Mouse (Mus musculus) heart, adult 2 months (tissue): ENCODE results near the gene Chst12.

ENCODE experiments used
- CTCF ChIP-seq: fragments of 200-600 bp; IDR thresholded peaks from 2 replicates; pipeline ENCODE4 v1.8.1; 2022; ENCODE audit warnings: antibody characterized with exemption, mild to moderate bottlenecking, moderate library complexity
- EP300 ChIP-seq: fragments of 200-500 bp; IDR thresholded peaks from 2 replicates; pipeline ENCODE4 v1.6.1; 2011; ENCODE audit warnings: low read depth, low read length, control low read depth; ENCODE audit not compliant: insufficient read depth
- POLR2A ChIP-seq: fragments of 200-500 bp; IDR thresholded peaks from 2 replicates; pipeline ENCODE4 v1.6.1; 2011; ENCODE audit warnings: mild to moderate bottlenecking, low read depth, low read length, control low read depth; ENCODE audit not compliant: insufficient read depth

DNA sequence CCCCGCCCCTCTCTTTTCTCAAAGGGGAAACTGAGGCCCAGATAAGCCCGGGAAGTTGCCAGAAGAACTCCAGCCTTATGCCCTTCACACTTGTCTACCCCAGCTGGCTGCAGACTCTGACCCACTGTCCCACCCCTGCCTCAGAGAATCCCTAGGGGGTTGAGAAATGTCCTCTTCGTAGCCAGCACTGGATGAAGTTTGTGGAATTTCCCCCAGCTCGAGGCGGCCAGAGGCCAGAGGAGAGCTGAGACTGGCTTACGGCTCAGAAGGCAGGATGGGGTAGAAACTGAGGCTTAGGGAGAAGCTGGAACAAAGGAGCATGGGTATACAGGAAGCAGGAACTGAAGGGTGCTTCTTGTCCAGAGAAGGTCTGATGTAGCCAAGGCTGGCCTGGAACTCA lies 67.3 kb downstream of the Chst12 start:
- no peak for TF ChIP-seq POLR2A
- TF ChIP-seq CTCF, result no peak
- TF ChIP-seq EP300, result 0 out of 2 replicates have a peak, but pooled peaks have one; percentile 28
